Mouse (Mus musculus): ENCODE measurements around the gene Cadm1. TPM values are rescaled to one million over a fixed set of nuclear protein-coding genes. Genes with fewer than 3 reads are reported as not detected.

Gene Cadm1
- total RNA-seq, 2 experiments from 2014 or later = 7.4 to 10.7 TPM

DNA sequence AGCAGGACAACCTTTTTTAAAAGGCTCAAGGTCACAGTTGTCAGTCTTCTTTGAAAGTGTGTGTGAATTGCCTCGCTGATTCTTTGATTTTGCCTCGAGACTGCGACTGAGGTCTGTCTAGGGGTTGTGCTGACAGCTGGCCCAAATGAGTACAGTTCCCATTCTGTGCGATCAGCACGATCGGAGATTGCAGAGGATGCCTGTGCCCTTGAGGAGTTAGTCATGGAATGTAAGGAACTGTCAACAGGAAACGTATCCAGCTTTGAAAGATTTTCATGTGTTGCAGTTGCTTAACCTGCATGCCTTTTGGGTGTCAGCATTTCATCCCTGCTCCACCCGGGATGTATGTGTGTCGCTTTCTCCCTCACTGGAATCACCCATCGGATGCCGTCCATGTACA, 141.6 kb downstream of the Cadm1 start:
- DNase-seq = no peak

GRCm38 (mm10) chr9:47674766-47675713, 145.1 kb downstream of the Cadm1 start:
- DNase-seq = no peak

GRCm38 (mm10) chr9:47686881-47687280, 156.9 kb downstream of the Cadm1 start:
- no peak for DNase-seq

GRCm38 (mm10) chr9:47687604-47688003, 157.6 kb downstream of the Cadm1 start:
- DNase-seq = no peak

- peak; percentile 25 for DNase-seq
Observed at GRCm38 (mm10) chr9:47688297-47688696, 158.3 kb downstream of the Cadm1 start.

GRCm38 (mm10) chr9:47692911-47693310, 162.9 kb downstream of the Cadm1 start:
- no peak for DNase-seq

GRCm38 (mm10) chr9:47699026-47699425, 169.1 kb downstream of the Cadm1 start:
- peak; percentile 61 for DNase-seq

- no peak for DNase-seq
Observed at GRCm38 (mm10) chr9:47700021-47700420, 170.0 kb downstream of the Cadm1 start.

GRCm38 (mm10) chr9:47703026-47703876, 173.3 kb downstream of the Cadm1 start:
- DNase-seq = no peak

GRCm38 (mm10) chr9:47706341-47706740, 176.4 kb downstream of the Cadm1 start:
- no peak for DNase-seq

- DNase-seq = no peak
Observed at GRCm38 (mm10) chr9:47707326-47707725, 177.4 kb downstream of the Cadm1 start.

DNA sequence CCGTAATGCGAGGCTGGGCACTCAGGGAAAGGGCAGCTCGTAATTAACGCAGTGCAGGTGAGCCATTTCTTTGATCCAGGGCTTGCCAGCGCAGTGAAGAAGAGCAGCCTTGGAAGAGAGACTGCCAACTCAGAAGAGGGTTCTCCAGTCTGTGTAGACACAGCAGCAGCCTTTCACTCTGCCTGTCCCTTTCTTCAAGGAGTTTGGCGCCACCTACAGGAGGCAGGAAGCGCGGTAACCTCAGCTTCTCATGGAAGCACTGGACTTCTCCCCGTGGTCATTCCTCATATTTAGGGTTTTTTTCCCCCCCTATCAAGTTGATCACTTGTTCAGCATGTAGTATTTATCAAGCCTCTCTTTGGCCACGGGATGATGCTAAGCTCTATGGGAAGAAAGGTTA, 178.3 kb downstream of the Cadm1 start:
- DNase-seq = peak; percentile 79

DNA sequence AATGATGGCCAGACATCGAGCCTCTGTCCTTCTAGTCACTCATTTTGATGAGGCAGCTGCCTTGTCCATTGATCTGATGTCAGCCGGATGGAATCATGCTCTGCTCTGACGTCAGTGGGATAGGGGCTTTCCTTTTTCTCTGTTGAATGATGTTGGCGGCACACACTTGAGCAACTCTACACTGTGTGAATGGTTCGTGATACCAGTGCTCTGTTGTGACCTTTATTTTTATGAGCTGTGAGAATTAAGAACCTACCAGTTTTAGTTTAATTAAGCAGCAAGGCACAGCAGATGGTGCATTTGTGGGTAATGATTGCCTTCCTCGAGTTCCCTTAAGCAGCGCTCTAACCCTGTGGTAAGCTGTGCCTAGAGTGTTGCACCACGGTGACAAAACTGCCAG, 181.0 kb downstream of the Cadm1 start:
- DNase-seq = no peak

DNA sequence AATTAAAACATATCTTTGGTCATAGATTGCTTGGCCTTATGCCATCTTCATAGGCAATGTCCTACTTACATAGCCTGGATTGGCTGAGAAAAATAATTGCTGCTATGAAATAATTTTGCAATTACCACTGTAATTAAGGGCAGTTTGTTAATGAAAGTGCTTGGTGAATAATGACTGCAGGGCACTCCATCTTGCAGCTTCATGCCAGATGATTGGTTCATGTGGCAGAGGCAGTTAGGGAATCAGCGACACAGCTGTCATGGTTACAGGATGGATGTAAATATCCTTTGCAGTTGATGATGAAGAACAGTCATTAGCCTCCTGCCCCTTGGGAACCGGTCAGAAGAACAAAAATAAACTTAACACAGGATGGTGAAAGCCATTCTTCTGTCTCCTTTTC, 184.6 kb downstream of the Cadm1 start:
- no peak for DNase-seq

- DNase-seq = no peak
Observed at GRCm38 (mm10) chr9:47715415-47715814, 185.4 kb downstream of the Cadm1 start.

DNA sequence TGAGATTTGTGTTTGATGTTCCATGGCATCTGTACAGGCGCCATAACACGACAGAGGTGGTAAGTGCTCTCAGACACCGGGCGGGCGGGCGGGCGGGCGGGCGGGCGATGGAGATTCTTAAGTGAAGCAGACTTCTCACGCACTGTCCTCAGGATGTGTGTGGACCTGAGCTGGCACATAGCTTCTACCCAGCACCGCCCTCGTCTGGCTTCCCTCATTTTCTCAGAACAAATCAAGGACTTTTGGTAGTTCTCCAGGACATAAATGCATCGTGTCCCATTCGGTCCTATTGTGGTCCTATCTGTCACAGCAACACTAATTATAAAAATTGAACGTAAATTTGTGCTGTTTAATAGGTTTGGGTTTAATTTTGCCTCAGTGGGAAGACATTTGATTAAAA, 186.9 kb downstream of the Cadm1 start:
- no peak for DNase-seq

- no peak for DNase-seq
Observed at GRCm38 (mm10) chr9:47727611-47728010, 197.6 kb downstream of the Cadm1 start.

DNA sequence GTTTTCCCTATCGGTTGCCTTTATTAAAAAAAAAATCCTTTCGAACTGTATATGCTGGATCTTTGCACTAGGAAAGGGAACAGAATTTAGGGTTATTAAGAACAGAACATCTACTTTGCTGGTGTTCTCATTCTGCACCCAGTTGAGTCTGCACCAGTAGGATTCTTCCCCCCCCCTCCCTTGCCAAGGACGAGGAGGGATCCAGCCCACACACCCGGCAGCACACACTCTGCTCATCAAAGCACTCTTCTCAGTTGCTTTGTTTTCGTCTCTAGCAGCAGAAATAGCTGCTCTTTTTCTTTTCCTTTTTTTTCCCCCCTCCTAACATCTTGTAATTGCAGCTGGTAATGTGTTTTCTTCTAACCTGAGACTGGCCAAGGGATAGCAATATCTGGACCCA, 198.9 kb downstream of the Cadm1 start:
- no peak for DNase-seq

GRCm38 (mm10) chr9:47730247-47730646, 200.3 kb downstream of the Cadm1 start:
- DNase-seq = no peak

DNA sequence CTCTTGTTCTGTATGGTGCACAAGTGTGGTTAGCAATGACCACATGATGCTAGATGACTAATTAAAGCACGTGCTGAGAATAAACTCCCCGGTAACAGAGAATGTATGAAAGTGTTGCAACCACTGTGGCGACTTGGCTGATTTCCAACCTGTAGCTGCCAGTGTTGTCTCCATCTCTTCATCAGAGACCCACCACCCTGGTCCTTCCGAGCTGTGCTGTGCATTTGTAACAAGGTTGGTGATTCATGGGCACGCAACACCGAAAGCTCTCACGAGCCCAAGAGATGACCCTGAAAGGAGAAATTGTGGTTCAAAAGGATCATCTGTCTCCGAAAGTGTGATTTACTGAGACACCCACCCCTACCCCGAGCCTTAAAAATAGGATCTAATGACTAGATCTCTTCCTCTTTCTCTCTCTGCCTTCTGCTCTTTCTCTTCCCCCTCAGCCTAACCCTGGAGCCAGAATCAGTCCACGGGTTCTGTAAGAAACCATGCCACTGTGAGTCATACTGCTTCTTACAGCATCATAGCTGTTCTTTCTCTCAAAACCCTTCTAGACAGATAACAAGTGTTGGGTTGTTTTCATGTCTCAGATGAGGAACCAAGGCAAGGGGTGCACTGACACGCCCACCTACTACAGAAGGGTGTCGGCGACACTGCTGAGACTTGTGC, 203.9 kb downstream of the Cadm1 start:
- no peak for DNase-seq

DNA sequence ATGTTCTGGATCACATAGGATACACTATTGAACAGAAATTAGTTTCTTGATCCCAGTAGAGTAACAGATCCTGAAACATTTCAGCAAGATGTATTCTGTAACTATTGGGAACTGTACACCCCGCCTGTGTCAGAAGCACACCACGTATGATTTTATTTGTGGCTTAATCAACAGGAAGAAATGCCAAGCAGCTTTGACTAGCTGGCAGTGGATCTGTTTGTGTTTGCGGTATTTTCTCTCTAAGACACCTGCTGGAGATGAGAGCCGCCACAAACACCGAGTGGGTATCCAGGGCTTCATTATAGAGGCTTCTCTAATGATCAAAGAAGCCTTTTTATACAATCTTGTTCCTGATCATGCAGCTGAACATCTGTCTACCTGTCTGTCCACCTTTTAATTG, 204.9 kb downstream of the Cadm1 start:
- DNase-seq = no peak

DNA sequence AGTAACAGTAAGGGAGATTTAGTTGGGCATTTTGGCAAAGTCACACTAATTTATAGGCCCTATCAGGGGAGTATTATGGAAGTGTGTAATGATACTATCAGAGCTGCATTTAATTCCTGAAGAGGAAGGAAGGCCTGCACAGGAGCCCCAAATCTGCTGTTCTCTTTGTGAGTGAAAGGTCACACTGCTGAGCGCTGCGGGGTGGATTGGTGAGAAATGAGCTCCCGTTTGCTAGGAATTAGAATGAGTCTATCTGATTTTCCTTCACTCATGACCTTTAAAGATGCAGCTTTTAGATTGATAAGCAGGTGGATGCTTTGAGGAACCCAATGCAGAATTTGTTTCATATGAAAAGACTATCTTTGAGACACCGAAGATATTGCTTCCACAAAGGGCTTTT, 208.8 kb downstream of the Cadm1 start:
- DNase-seq = no peak

- DNase-seq = no peak
Observed at GRCm38 (mm10) chr9:47739276-47739675, 209.3 kb downstream of the Cadm1 start.
